Mouse (Mus musculus) MEL (cell line): ENCODE data around the gene Hlcs. TPM values are rescaled to one million over a fixed set of nuclear protein-coding genes. Genes with fewer than 3 reads are reported as not detected.

Source experiments
- DNase-seq: peaks from one replicate; pipeline ENCODE4 v3.0.0; 2011; ENCODE audit warnings: low read depth, low spot score
- H3K27ac ChIP-seq: 2 replicates; pipeline ENCODE4 v1.5.1; 2012; ENCODE audit warnings: low read depth, mild to moderate bottlenecking, control low read depth, low read length, moderate library complexity; ENCODE audit not compliant: control insufficient read depth
- H3K27me3 ChIP-seq, 2 experiments: fragments of 150-350 bp in 1 of 2; sonication (generic) in 1 of 2; 2 replicates each; pipeline ENCODE4 v1.6.1; 2012; ENCODE audit warnings: low read length in 2 of 2, mild to moderate bottlenecking in 2 of 2, improper control_type of control experiment in 1 of 2, moderate library complexity in 1 of 2; ENCODE audit not compliant: insufficient read depth in 2 of 2, control insufficient read depth in 1 of 2
- H3K36me3 ChIP-seq, 2 experiments: 2 replicates each; pipeline ENCODE4 v1.6.1; 2012 to 2014; ENCODE audit warnings: low read length in 2 of 2, improper control_type of control experiment in 1 of 2, inconsistent platforms in 1 of 2, mild to moderate bottlenecking in 1 of 2; ENCODE audit not compliant: insufficient read depth in 2 of 2, control insufficient read depth in 1 of 2
- H3K4me1 ChIP-seq, 2 experiments: fragments of 150-350 bp in 1 of 2; sonication (generic) in 1 of 2; 2 replicates each; pipeline ENCODE4 v1.6.1; 2012; ENCODE audit warnings: low read length in 2 of 2, improper control_type of control experiment in 1 of 2, mild to moderate bottlenecking in 1 of 2; ENCODE audit not compliant: insufficient read depth in 2 of 2, control insufficient read depth in 1 of 2
- H3K4me3 ChIP-seq, 2 experiments: fragments of 150-350 bp in 1 of 2; sonication (generic) in 1 of 2; 2 replicates each; pipeline ENCODE4 v1.5.1; 2012; ENCODE audit warnings: low read depth in 2 of 2, low read length in 2 of 2, mild to moderate bottlenecking in 2 of 2, moderate library complexity in 2 of 2, control low read depth in 1 of 2, improper control_type of control experiment in 1 of 2; ENCODE audit not compliant: control insufficient read depth in 1 of 2, insufficient read depth in 1 of 2
- H3K79me2 ChIP-seq: 2 replicates; pipeline ENCODE4 v1.6.1; 2012; ENCODE audit warnings: mild to moderate bottlenecking, low read length, moderate library complexity; ENCODE audit not compliant: control insufficient read depth, poor library complexity, insufficient read depth
- H3K9ac ChIP-seq: 2 replicates; pipeline ENCODE4 v1.6.1; 2012; ENCODE audit warnings: low read depth, mild to moderate bottlenecking, control low read depth, low read length, moderate library complexity; ENCODE audit not compliant: control insufficient read depth, poor library complexity, severe bottlenecking
- H3K9me3 ChIP-seq: fragments of 150-350 bp; sonication (generic); replicated peaks from 2 replicates; pipeline ENCODE4 v1.6.1; 2012; ENCODE audit warnings: mild to moderate bottlenecking, low read length, improper control_type of control experiment, moderate library complexity; ENCODE audit not compliant: insufficient read depth
- BHLHE40 ChIP-seq: IDR thresholded peaks from 2 replicates; pipeline ENCODE4 v1.6.1; 2012; ENCODE audit warnings: low read depth, mild to moderate bottlenecking, inconsistent platforms, low read length, improper control_type of control experiment, borderline replicate concordance
- CHD2 ChIP-seq: IDR thresholded peaks from 2 replicates; pipeline ENCODE4 v1.6.1; 2011; ENCODE audit warnings: low read length, improper control_type of control experiment
- GABPA ChIP-seq: IDR thresholded peaks from 2 replicates; pipeline ENCODE4 v1.6.1; 2012; ENCODE audit warnings: low read depth, mild to moderate bottlenecking, inconsistent platforms, low read length, improper control_type of control experiment, moderate library complexity
- GATA1 ChIP-seq: IDR thresholded peaks from 2 replicates; pipeline ENCODE4 v1.6.1; 2011; ENCODE audit warnings: low read depth, low read length, improper control_type of control experiment
- HCFC1 ChIP-seq: IDR thresholded peaks from 2 replicates; pipeline ENCODE4 v1.6.1; 2012; ENCODE audit warnings: low read depth, mild to moderate bottlenecking, inconsistent platforms, low read length, improper control_type of control experiment, moderate library complexity
- KAT2A ChIP-seq: conservative IDR thresholded peaks from 2 replicates; pipeline ENCODE4 v1.6.1; 2012; ENCODE audit warnings: low read depth, low read length, improper control_type of control experiment, inconsistent platforms
- MAZ ChIP-seq: IDR thresholded peaks from 2 replicates; pipeline ENCODE4 v1.6.1; 2012; ENCODE audit warnings: low read depth, mild to moderate bottlenecking, inconsistent platforms, low read length, improper control_type of control experiment
- MEF2A ChIP-seq: IDR thresholded peaks from 2 replicates; pipeline ENCODE4 v1.6.1; 2014; ENCODE audit warnings: low read depth, mild to moderate bottlenecking, inconsistent platforms, low read length, improper control_type of control experiment; ENCODE audit not compliant: poor library complexity, insufficient replicate concordance, severe bottlenecking; ENCODE audit errors: extremely low read depth
- MYC ChIP-seq: IDR thresholded peaks from 2 replicates; pipeline ENCODE4 v1.6.1; 2011; ENCODE audit warnings: low read depth, mild to moderate bottlenecking, low read length, improper control_type of control experiment, moderate library complexity
- NELFE ChIP-seq: IDR thresholded peaks from 2 replicates; pipeline ENCODE4 v1.6.1; 2011; ENCODE audit warnings: low read depth, low read length, improper control_type of control experiment
- POLR2AphosphoS2 ChIP-seq: IDR thresholded peaks from 2 replicates; pipeline ENCODE4 v1.6.1; 2011; ENCODE audit warnings: low read length, improper control_type of control experiment
- POLR2AphosphoS5 ChIP-seq: IDR thresholded peaks from 2 replicates; pipeline ENCODE4 v1.6.1; 2012; ENCODE audit warnings: low read depth, borderline replicate concordance, mild to moderate bottlenecking, inconsistent platforms, low read length, moderate library complexity, mixed read lengths
- RAD21 ChIP-seq: IDR thresholded peaks from 2 replicates; pipeline ENCODE4 v1.6.1; 2011; ENCODE audit warnings: mild to moderate bottlenecking, low read depth, low read length, improper control_type of control experiment
- TAL1 ChIP-seq: IDR thresholded peaks from 2 replicates; pipeline ENCODE4 v1.6.1; 2012; ENCODE audit warnings: mild to moderate bottlenecking, inconsistent platforms, low read length, moderate library complexity, mixed read lengths
- ZC3H11A ChIP-seq: IDR thresholded peaks from 2 replicates; pipeline ENCODE4 v1.6.1; 2012; ENCODE audit warnings: low read depth, mild to moderate bottlenecking, inconsistent platforms, low read length, improper control_type of control experiment
- ZMIZ1 ChIP-seq: IDR thresholded peaks from 2 replicates; pipeline ENCODE4 v1.6.1; 2012; ENCODE audit warnings: low read depth, mild to moderate bottlenecking, inconsistent platforms, low read length, improper control_type of control experiment, moderate library complexity
- ZNF384 ChIP-seq: IDR thresholded peaks from 2 replicates; pipeline ENCODE4 v1.6.1; 2012; ENCODE audit warnings: low read depth, mild to moderate bottlenecking, inconsistent platforms, low read length, improper control_type of control experiment
- polyA plus RNA-seq, 2 experiments: library from polyadenylated mRNA; stranded (reverse) in 1 of 2; unstranded in 1 of 2; fragments of >175 nt in 1 of 2; fragments of >200 nt in 1 of 2; gene quantifications; 2 replicates each; pipeline versions ENCODE4 v1.2.1 to v1.2.4; 2012; ENCODE audit warnings: low replicate concordance in 2 of 2, low read depth in 1 of 2; ENCODE audit not compliant: insufficient read length in 2 of 2, insufficient read depth in 1 of 2, missing spikeins in 1 of 2
- total RNA-seq: library from RNA; depleted of rRNA; stranded (reverse); fragments of 300-350 nt; gene quantifications from 2 replicates; pipeline ENCODE4 v1.2.3, GENCODE M21; 2012

The Hlcs gene
- total and polyA plus RNA-seq, 3 experiments, result 3.3 to 6.4 TPM; not detected in 1

- Histone ChIP-seq H3K27ac (no peak overlapping the region), H3K79me2 (no peaks in the 10 kb centered on the region), H3K4me3 (no peak overlapping the region), H3K4me1 (0 out of 4 replicates have a peak, but pooled peaks cover 0 to 2% of the 10 kb centered on the region in 2 experiments), H3K27me3 (no peaks in the 10 kb centered on the region), H3K36me3 (no peaks in the 10 kb centered on the region), H3K9me3 (no peaks in the 10 kb centered on the region)
- TF ChIP-seq CHD2, result no peak
- no peak for TF ChIP-seq GATA1
- no peak for TF ChIP-seq POLR2AphosphoS5
- TF ChIP-seq BHLHE40, result no peak
- no peak for TF ChIP-seq ZNF384
- TF ChIP-seq RAD21, result no peak
- TF ChIP-seq MAZ, result no peak
- no peak for TF ChIP-seq TAL1
- TF ChIP-seq, all 39 proteins: peak for 0
- H3K9ac ChIP-seq, result no peak overlapping the region
- DNase-seq, result no peak
Observed at GRCm38 (mm10) chr16:94268205-94268604, 45.2 kb downstream of the Hlcs start.

- Histone ChIP-seq H3K4me1 (no peaks in the 10 kb centered on the region), H3K9me3 (no peaks in the 10 kb centered on the region), H3K27me3 (no peaks in the 10 kb centered on the region), H3K27ac (no peak overlapping the region), H3K79me2 (no peaks in the 10 kb centered on the region), H3K36me3 (no peaks in the 10 kb centered on the region), H3K4me3 (no peak overlapping the region), H3K9ac (no peak overlapping the region)
- no peak for DNase-seq
- no peak for TF ChIP-seq RAD21
- TF ChIP-seq KAT2A, result no peak
- no peak for TF ChIP-seq MYC
- TF ChIP-seq ZC3H11A, result no peak
- TF ChIP-seq CHD2, result no peak
- no peak for TF ChIP-seq ZMIZ1
- no peak for TF ChIP-seq GABPA
- no peak for TF ChIP-seq HCFC1
- TF ChIP-seq POLR2AphosphoS2, result no peak
- TF ChIP-seq NELFE, result no peak
- no peak for TF ChIP-seq MEF2A
Observed at GRCm38 (mm10) chr16:94264611-94265010, 48.8 kb downstream of the Hlcs start.
